Mouse (Mus musculus) liver, embryonic 16.5 days (tissue): ENCODE measurements around the gene Vps53. TPM values are rescaled to one million over a fixed set of nuclear protein-coding genes. Genes with fewer than 3 reads are reported as not detected.
A peak's percentile ranks its signal among the peaks of the same experiment; 100 is the strongest.

Experiments used
- ATAC-seq: fragments of 200-750 bp; cut with Nextera tagmentation; 2 replicates; pipeline ENCODE4 v1.8.0; 2017; ENCODE audit warnings: low read depth, mild to moderate bottlenecking, moderate number of reproducible peaks, moderate library complexity
- H3K27ac ChIP-seq: fragments of 300-500 bp; sonication (generic); 2 replicates; pipeline ENCODE4 v1.5.1; 2014; ENCODE audit warnings: mild to moderate bottlenecking, low read length
- H3K27me3 ChIP-seq: fragments of 300-500 bp; sonication (generic); 2 replicates; pipeline ENCODE4 v1.6.1; 2014; ENCODE audit warnings: low read depth, low read length, mixed read lengths; ENCODE audit not compliant: control insufficient read depth, insufficient read depth
- H3K36me3 ChIP-seq: fragments of 300-500 bp; sonication (generic); 2 replicates; pipeline ENCODE4 v1.6.1; 2014; ENCODE audit warnings: mild to moderate bottlenecking; ENCODE audit not compliant: control insufficient read depth, insufficient read depth
- H3K4me1 ChIP-seq: fragments of 300-500 bp; sonication (generic); 2 replicates; pipeline ENCODE4 v1.6.1; 2014; ENCODE audit warnings: low read depth, low read length, mixed read lengths; ENCODE audit not compliant: control insufficient read depth
- H3K4me2 ChIP-seq: fragments of 300-500 bp; sonication (generic); 2 replicates; pipeline ENCODE4 v1.6.1; 2014; ENCODE audit warnings: low read depth, low read length, mixed read lengths
- H3K4me3 ChIP-seq: fragments of 300-500 bp; sonication (generic); 2 replicates; pipeline ENCODE4 v1.5.1; 2014; ENCODE audit warnings: low read depth, mild to moderate bottlenecking, low read length
- H3K9ac ChIP-seq: fragments of 300-500 bp; sonication (generic); 2 replicates; pipeline ENCODE4 v1.6.1; 2014; ENCODE audit warnings: low read depth, low read length
- H3K9me3 ChIP-seq: fragments of 300-500 bp; sonication (generic); replicated peaks from 2 replicates; pipeline ENCODE4 v1.6.1; 2016; ENCODE audit warnings: low read length; ENCODE audit not compliant: control insufficient read depth
- WGBS: fragments of 180-500 bp; shearing (Covaris S2); extraction: QIAGEN DNeasy Blood & Tissue Kit; methylation state at CpG from one replicate; pipeline ENCODE4 v1.1.7; 2014; ENCODE audit not compliant: insufficient replicate concordance; 5-methylcytosine and 5-hydroxymethylcytosine counted together
- polyA plus RNA-seq: library from polyadenylated mRNA; unstranded; fragments of >200 nt; fragmentation: Nextera tagmentation; extraction: Ambion mirVana; gene quantifications from 2 replicates; pipeline ENCODE4 v1.2.1, GENCODE M21; 2015

The Vps53 gene
- polyA plus RNA-seq, 1 experiment from 2014 or later, result 13.0 TPM

DNA sequence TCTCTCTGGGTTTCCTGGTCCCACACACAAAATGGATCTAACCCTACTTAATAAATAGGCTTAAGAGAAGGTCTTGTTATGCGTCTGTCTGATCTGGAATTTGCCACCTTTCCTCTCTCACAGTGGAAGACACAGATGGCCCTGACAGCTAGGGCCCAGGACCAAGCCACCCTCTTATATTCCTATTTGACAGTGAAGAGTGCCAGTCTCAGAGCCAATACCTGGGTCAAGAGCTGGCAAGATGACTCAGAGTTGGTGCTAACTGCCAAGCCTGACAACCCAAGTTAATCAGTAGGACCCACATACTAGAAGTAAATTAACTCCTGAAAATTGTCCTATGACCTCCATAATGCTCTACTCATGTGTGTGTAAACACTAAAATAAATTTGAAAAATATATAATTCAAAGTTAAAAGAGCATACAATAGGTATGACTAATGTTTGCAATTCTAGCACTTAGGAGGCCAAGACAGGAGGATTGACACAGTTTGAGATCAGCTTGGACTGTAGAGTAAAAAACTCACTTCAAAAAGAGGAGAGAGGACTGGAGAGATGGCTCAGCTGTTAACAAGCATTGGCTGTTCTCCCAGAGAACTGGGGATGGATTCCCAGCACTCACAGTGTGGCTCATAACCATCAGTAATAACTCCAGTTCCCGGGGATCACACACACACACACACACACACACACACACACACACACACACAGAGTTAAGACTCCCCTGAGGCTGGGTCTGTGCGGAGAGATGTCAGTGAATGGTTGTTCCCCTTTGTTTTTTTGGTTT is 140.0 kb downstream of the Vps53 start:
- Histone ChIP-seq H3K4me3 (no peak overlapping the region), H3K27ac (no peak overlapping the region), H3K9ac (no peak overlapping the region), H3K4me1 (no peaks in the 10 kb centered on the region), H3K27me3 (no peaks in the 10 kb centered on the region), H3K9me3 (no peaks in the 10 kb centered on the region), H3K36me3 (no peaks in the 10 kb centered on the region), H3K4me2 (no peak overlapping the region)
- 64% methylated on average over 3 of the region's 3 CpGs for WGBS
- ATAC-seq, result no peak

DNA sequence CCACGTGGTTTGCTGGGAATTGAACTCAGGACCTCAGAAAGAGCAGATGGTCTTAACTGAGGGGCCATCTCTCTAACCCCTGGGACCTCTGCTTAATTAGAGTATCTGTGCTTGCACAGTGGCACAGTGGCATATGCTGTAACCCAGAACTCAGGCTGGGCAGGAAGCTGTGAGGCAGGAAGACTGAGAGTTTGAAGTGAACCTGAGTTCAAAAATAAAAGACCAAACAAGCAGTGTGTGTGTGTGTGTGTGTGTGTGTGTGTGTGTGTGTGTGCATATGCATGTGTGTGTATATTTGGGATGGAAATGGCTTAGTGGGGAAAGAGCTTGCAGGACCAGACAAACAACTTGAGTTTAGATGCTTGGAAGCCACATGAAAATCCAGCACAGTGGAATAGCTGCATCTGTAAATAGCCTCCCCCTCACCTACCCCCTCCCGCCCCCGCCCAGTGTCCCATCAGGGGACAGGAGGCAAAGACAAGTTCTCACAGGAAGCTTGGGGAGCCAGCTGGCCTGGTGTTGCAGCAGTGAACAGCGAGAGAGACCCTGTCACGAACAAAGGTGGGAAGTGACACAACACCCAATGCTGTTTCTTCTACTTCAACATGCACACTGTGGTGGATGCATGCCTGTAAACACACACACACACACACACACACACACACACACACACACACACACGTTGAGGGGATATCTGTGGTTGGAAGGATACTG is 141.7 kb downstream of the Vps53 start:
- Histone ChIP-seq H3K27ac (no peak overlapping the region), H3K9me3 (no peaks in the 10 kb centered on the region), H3K4me1 (no peaks in the 10 kb centered on the region), H3K27me3 (no peaks in the 10 kb centered on the region), H3K4me3 (no peak overlapping the region), H3K36me3 (no peaks in the 10 kb centered on the region), H3K9ac (no peak overlapping the region), H3K4me2 (no peak overlapping the region)
- ATAC-seq, result no peak
- 32% methylated on average over 6 of the region's 6 CpGs for WGBS

GRCm38 (mm10) chr11:76035182-76035581 is 144.3 kb downstream of the Vps53 start:
- H3K36me3 ChIP-seq, result no peaks in the 10 kb centered on the region
- no peak overlapping the region for H3K27ac ChIP-seq
- no peaks in the 10 kb centered on the region for H3K27me3 ChIP-seq
- ATAC-seq, result no peak
- WGBS, result 68% methylated on average over 8 of the region's 8 CpGs
- H3K4me2 ChIP-seq, result no peak overlapping the region
- no peaks in the 10 kb centered on the region for H3K4me1 ChIP-seq
- no peak overlapping the region for H3K4me3 ChIP-seq
- no peaks in the 10 kb centered on the region for H3K9me3 ChIP-seq
- H3K9ac ChIP-seq, result no peak overlapping the region

- Histone ChIP-seq H3K4me1 (no peaks in the 10 kb centered on the region), H3K4me3 (no peak overlapping the region), H3K9ac (no peak overlapping the region), H3K4me2 (no peak overlapping the region), H3K36me3 (no peaks in the 10 kb centered on the region), H3K27ac (peak overlapping the region; percentile 54; the same call in 1 of the 2 replicates), H3K27me3 (peaks cover 5% of the 10 kb centered on the region), H3K9me3 (no peaks in the 10 kb centered on the region)
- ATAC-seq, result no peak
- WGBS, result 52% methylated on average over 4 of the region's 4 CpGs
Observed at GRCm38 (mm10) chr11:76033836-76034235, 145.6 kb downstream of the Vps53 start.

GRCm38 (mm10) chr11:76033359-76033758 is 146.1 kb downstream of the Vps53 start:
- Histone ChIP-seq H3K36me3 (no peaks in the 10 kb centered on the region), H3K9me3 (no peaks in the 10 kb centered on the region), H3K4me3 (no peak overlapping the region), H3K27ac (peak overlapping the region; percentile 54; the same call in 1 of the 2 replicates), H3K4me2 (no peak overlapping the region), H3K27me3 (peaks cover 6% of the 10 kb centered on the region), H3K4me1 (no peaks in the 10 kb centered on the region; the same call in 1 of the 2 replicates), H3K9ac (no peak overlapping the region)
- WGBS, result 54% methylated on average over 6 of the region's 6 CpGs
- no peak for ATAC-seq

GRCm38 (mm10) chr11:76028072-76028465 is 151.4 kb downstream of the Vps53 start:
- H3K27ac ChIP-seq, result no peak overlapping the region

DNA sequence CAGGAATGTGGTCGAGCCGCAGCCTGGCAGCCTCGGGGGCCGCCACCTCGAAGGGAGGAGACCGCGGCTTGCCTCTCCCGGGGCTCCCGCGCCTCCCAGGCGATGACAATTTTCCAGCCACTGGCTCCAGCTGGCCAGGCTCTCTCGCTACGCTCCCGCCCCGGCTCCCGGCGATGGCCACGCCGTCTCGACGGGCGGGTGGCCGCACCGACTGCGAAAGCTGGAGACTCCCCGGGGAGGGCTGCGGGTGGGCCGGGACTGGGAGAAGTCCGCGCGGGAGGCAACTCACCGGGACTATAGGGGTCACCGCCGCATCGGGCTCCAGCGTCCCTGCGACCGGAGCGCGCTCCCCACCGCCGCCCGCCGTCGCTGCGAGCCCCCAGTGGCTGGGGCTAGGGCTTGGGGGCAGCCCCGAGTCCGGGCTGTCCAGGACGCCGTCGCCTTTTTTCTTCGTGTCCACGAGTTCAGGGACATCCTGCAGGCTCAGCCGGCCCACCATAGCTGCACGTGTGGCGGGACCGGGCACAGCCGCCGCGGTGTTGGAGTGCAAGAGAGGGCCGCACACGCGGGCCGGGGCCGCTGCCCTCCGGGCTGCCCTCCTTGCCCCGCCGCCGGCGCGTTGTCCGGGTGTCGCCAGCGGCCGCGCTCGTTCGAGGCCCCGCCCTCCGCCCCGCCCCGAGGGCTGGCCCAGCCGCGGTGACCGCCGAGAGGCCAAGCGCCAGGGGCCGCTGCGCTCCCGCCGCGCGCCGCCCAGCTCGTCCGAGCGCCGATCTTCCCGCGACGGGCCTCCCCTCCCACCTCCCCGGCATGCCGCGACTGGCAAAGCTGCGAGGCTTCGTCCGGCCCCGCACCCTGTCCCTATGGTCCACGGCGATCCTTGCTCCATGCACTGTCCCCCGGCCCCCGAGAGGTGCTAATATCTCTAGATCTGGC is 152.0 kb downstream of the Vps53 start, which contains the start of gene Rflnb:
Rflnb (minus strand) TSS at position 644 of the 933 bp plus-strand sequence.
- no peak within 1 kb of the TSS for H3K27ac ChIP-seq
- under 1% methylated on average over 88 of the region's 112 CpGs for WGBS
- H3K4me2 ChIP-seq, result peak within 1 kb of the TSS; percentile 87
- peak within 1 kb of the TSS; percentile 64 for H3K9ac ChIP-seq
- H3K27me3 ChIP-seq, result peaks cover 34% of the 10 kb centered on the region
- H3K36me3 ChIP-seq, result no peaks in the 10 kb centered on the region
- H3K4me1 ChIP-seq, result peaks cover 10% of the 10 kb centered on the region
- no peaks in the 10 kb centered on the region for H3K9me3 ChIP-seq
- peak within 1 kb of the TSS; percentile 69 for H3K4me3 ChIP-seq
- peak; percentile 90 for ATAC-seq

More at GRCm38 (mm10) chr11:76028072-76028465, 151.4 kb downstream of the Vps53 start:
- H3K36me3 ChIP-seq, result no peaks in the 10 kb centered on the region
- H3K27me3 ChIP-seq, result peaks cover 34% of the 10 kb centered on the region
- WGBS, result 11% methylated on average over 11 of the region's 14 CpGs
- peak overlapping the region; percentile 87 for H3K4me2 ChIP-seq
- H3K4me3 ChIP-seq, result peak overlapping the region; percentile 69
- ATAC-seq, result no peak
- peaks cover 10% of the 10 kb centered on the region for H3K4me1 ChIP-seq
- no peaks in the 10 kb centered on the region for H3K9me3 ChIP-seq
- peak overlapping the region; percentile 41; the same call in 1 of the 2 replicates for H3K9ac ChIP-seq

DNA sequence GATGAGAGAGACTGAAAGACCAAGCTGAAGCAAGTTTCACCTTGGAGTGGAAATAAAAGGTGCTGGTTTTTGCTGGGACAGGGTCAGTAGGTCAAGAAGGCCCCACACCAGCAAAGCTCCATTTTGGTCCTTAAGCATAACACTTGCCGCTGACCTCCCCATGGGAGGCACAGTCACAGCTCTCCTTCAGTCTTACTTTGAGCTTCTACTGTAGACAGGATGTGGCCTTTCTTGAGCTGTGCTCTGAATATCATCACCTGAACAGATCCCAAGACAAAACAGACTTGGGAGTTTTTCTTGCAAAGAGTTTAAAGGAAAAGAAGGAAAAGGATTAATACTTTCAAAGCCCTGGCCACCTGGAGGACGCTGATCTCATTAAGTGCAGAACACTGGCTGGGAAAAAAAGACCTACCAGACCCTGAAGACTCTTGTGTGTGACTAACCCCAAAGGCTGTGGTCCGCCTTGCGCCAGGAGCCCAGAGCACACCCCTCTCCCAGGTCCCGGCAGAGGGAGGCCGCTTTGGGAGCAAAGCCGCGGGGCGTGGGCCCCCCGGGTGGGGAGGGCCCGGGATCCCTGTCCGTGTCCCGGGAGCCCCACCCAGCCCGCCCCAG is 152.8 kb downstream of the Vps53 start:
- Histone ChIP-seq H3K27me3 (peaks cover 34% of the 10 kb centered on the region), H3K4me3 (peak overlapping the region; percentile 69), H3K4me2 (peak overlapping the region; percentile 87), H3K27ac (no peak overlapping the region), H3K36me3 (no peaks in the 10 kb centered on the region), H3K4me1 (peaks cover 10% of the 10 kb centered on the region), H3K9me3 (no peaks in the 10 kb centered on the region), H3K9ac (peak overlapping the region; percentile 64)
- 14% methylated on average over 14 of the region's 14 CpGs for WGBS
- no peak for ATAC-seq
